Mouse (Mus musculus) spleen, embryonic (tissue): ENCODE data around the gene Rab40c.

Experiments used
- CTCF ChIA-PET: fragments of 350-600 bp; sonication (Branson Sonifier 250); formaldehyde crosslinking; loops from one replicate; lab custom pipeline; 2022; lab: Charles Lee

The Rab40c gene

GRCm38 (mm10) chr17:25919144-25919785 is at the start of gene Rab40c:
Gene Rab40c (minus strand): TSS chr17:25919727.
- CTCF ChIA-PET: no interaction called here

- CTCF ChIA-PET: no interaction called here
Observed at GRCm38 (mm10) chr17:25968176-25968575, 48.6 kb upstream of the Rab40c start.

- CTCF ChIA-PET: no interaction called here
Observed at GRCm38 (mm10) chr17:25967652-25968051, 48.1 kb upstream of the Rab40c start.

- CTCF ChIA-PET: no interaction called here
Observed at GRCm38 (mm10) chr17:25964271-25964670, 44.7 kb upstream of the Rab40c start.

- CTCF ChIA-PET: no interaction called here
Observed at GRCm38 (mm10) chr17:25962413-25962905, 42.9 kb upstream of the Rab40c start.

- CTCF ChIA-PET: no interaction called here
Observed at GRCm38 (mm10) chr17:25961566-25961965, 42.0 kb upstream of the Rab40c start.

GRCm38 (mm10) chr17:25959630-25960467 is 40.3 kb upstream of the Rab40c start:
- CTCF ChIA-PET: no interaction called here

- CTCF ChIA-PET: no interaction called here
Observed at GRCm38 (mm10) chr17:25958771-25959494, 39.4 kb upstream of the Rab40c start.

GRCm38 (mm10) chr17:25957586-25958051 is 38.1 kb upstream of the Rab40c start:
- CTCF ChIA-PET: no interaction called here

- CTCF ChIA-PET: no interaction called here
Observed at GRCm38 (mm10) chr17:25956631-25957030, 37.1 kb upstream of the Rab40c start.

- CTCF ChIA-PET: no interaction called here
Observed at GRCm38 (mm10) chr17:25956201-25956600, 36.7 kb upstream of the Rab40c start.

GRCm38 (mm10) chr17:25955736-25956135 is 36.2 kb upstream of the Rab40c start:
- CTCF ChIA-PET: no interaction called here

GRCm38 (mm10) chr17:25954671-25955070 is 35.1 kb upstream of the Rab40c start:
- CTCF ChIA-PET: no interaction called here

GRCm38 (mm10) chr17:25953161-25953560 is 33.6 kb upstream of the Rab40c start:
- CTCF ChIA-PET: no interaction called here

GRCm38 (mm10) chr17:25951803-25952623 is 32.5 kb upstream of the Rab40c start, which contains the start of gene A930017K11Rik:
Gene A930017K11Rik (minus strand): TSS chr17:25952565.
- CTCF ChIA-PET: no interaction called here

GRCm38 (mm10) chr17:25951225-25951802 is 31.8 kb upstream of the Rab40c start:
- CTCF ChIA-PET: no interaction called here

GRCm38 (mm10) chr17:25950706-25951105 is 31.2 kb upstream of the Rab40c start:
- CTCF ChIA-PET: no interaction called here

GRCm38 (mm10) chr17:25949981-25950380 is 30.5 kb upstream of the Rab40c start:
- CTCF ChIA-PET: no interaction called here

- CTCF ChIA-PET: interaction anchor here (0.7 kb wide), 1 partner anchor 38 kb away, joined by 3 read pairs; no protein-coding TSS in a partner anchor
Observed at GRCm38 (mm10) chr17:25948051-25948450, 28.5 kb upstream of the Rab40c start.

- CTCF ChIA-PET: no interaction called here
Observed at GRCm38 (mm10) chr17:25947576-25947975, 28.0 kb upstream of the Rab40c start.

- CTCF ChIA-PET: no interaction called here
Observed at GRCm38 (mm10) chr17:25946891-25947290, 27.4 kb upstream of the Rab40c start.
